Mouse (Mus musculus): Measurements from ENCODE around the gene Ide. TPM values are rescaled to one million over a fixed set of nuclear protein-coding genes. Genes with fewer than 3 reads are reported as not detected.

Gene Ide
- polyA plus RNA-seq, 1 experiment = 24.0 TPM

- no peaks in the 10 kb centered on the region for H3K36me3 ChIP-seq (ENCODE audit: control insufficient read depth, insufficient read depth, low read length)
- peak; percentile 33 for DNase-seq
- TF ChIP-seq CTCF (conservative IDR thresholded peaks at IDR 0.05; ENCODE audit: insufficient read depth, insufficient read length, low read depth, low read length) (peak; percentile 18; the same call in 1 of the 2 replicates), POLR2A (IDR thresholded peaks at IDR 0.05; ENCODE audit: low read depth, low read length) (no peak)
- no peak overlapping the region for H3K4me3 ChIP-seq (ENCODE audit: insufficient read depth, low read depth, low read length)
- WGBS = 79% methylated on average over 5 of the region's 5 CpGs
- no peaks in the 10 kb centered on the region for H3K4me1 ChIP-seq (ENCODE audit: control insufficient read depth, insufficient read depth, low read length)
- no peak overlapping the region for H3K27ac ChIP-seq (ENCODE audit: insufficient read depth, low read depth, low read length)
- no peaks in the 10 kb centered on the region for H3K27me3 ChIP-seq (replicated peaks; ENCODE audit: control insufficient read depth, insufficient read depth, low read length)
Measured at GRCm38 (mm10) chr19:37241201-37241600, 96.5 kb downstream of the Ide start.

GRCm38 (mm10) chr19:37239096-37239495 lies 98.6 kb downstream of the Ide start:
- no peak for TF ChIP-seq CTCF (conservative IDR thresholded peaks at IDR 0.05; ENCODE audit: insufficient read depth, insufficient read length, low read depth, low read length)
- TF ChIP-seq POLR2A (IDR thresholded peaks at IDR 0.05; ENCODE audit: low read depth, low read length) = no peak
- H3K4me1 ChIP-seq (ENCODE audit: control insufficient read depth, insufficient read depth, low read length) = no peaks in the 10 kb centered on the region
- DNase-seq = peak; percentile 24
- no peaks in the 10 kb centered on the region for H3K27me3 ChIP-seq (replicated peaks; ENCODE audit: control insufficient read depth, insufficient read depth, low read length)
- H3K27ac ChIP-seq (ENCODE audit: insufficient read depth, low read depth, low read length) = no peak overlapping the region
- H3K4me3 ChIP-seq (ENCODE audit: insufficient read depth, low read depth, low read length) = no peak overlapping the region
- WGBS = 23% methylated on average over 4 of the region's 4 CpGs
- H3K36me3 ChIP-seq (ENCODE audit: control insufficient read depth, insufficient read depth, low read length) = no peaks in the 10 kb centered on the region

GRCm38 (mm10) chr19:37238651-37239050 lies 99.0 kb downstream of the Ide start:
- no peak for TF ChIP-seq CTCF (conservative IDR thresholded peaks at IDR 0.05; ENCODE audit: insufficient read depth, insufficient read length, low read depth, low read length)
- TF ChIP-seq POLR2A (IDR thresholded peaks at IDR 0.05; ENCODE audit: low read depth, low read length) = no peak
- H3K36me3 ChIP-seq (ENCODE audit: control insufficient read depth, insufficient read depth, low read length) = no peaks in the 10 kb centered on the region
- no peak overlapping the region for H3K27ac ChIP-seq (ENCODE audit: insufficient read depth, low read depth, low read length)
- WGBS = 25% methylated on average over 7 of the region's 7 CpGs
- DNase-seq = no peak
- no peaks in the 10 kb centered on the region for H3K27me3 ChIP-seq (replicated peaks; ENCODE audit: control insufficient read depth, insufficient read depth, low read length)
- H3K4me1 ChIP-seq (ENCODE audit: control insufficient read depth, insufficient read depth, low read length) = 0 out of 2 replicates have a peak, but pooled peaks cover 1% of the 10 kb centered on the region
- no peak overlapping the region for H3K4me3 ChIP-seq (ENCODE audit: insufficient read depth, low read depth, low read length)

- TF ChIP-seq CTCF (conservative IDR thresholded peaks at IDR 0.05; ENCODE audit: insufficient read depth, insufficient read length, low read depth, low read length) = no peak
- TF ChIP-seq POLR2A (IDR thresholded peaks at IDR 0.05; ENCODE audit: low read depth, low read length) = no peak
- 0 out of 2 replicates have a peak, but pooled peaks cover 4% of the 10 kb centered on the region for H3K4me1 ChIP-seq (ENCODE audit: control insufficient read depth, insufficient read depth, low read length)
- H3K36me3 ChIP-seq (ENCODE audit: control insufficient read depth, insufficient read depth, low read length) = no peaks in the 10 kb centered on the region
- WGBS = 9% methylated on average over 15 of the region's 15 CpGs
- H3K27ac ChIP-seq (ENCODE audit: insufficient read depth, low read depth, low read length) = no peak overlapping the region
- DNase-seq = no peak
- no peak overlapping the region for H3K4me3 ChIP-seq (ENCODE audit: insufficient read depth, low read depth, low read length)
- no peaks in the 10 kb centered on the region for H3K27me3 ChIP-seq (replicated peaks; ENCODE audit: control insufficient read depth, insufficient read depth, low read length)
Measured at GRCm38 (mm10) chr19:37237712-37238437, 99.8 kb downstream of the Ide start.

- H3K27ac ChIP-seq (ENCODE audit: insufficient read depth, low read depth, low read length) = no peak overlapping the region
- no peaks in the 10 kb centered on the region for H3K27me3 ChIP-seq (replicated peaks; ENCODE audit: control insufficient read depth, insufficient read depth, low read length)
- WGBS = 49% methylated on average over 5 of the region's 5 CpGs
- no peak overlapping the region for H3K4me3 ChIP-seq (ENCODE audit: insufficient read depth, low read depth, low read length)
- no peaks in the 10 kb centered on the region for H3K36me3 ChIP-seq (ENCODE audit: control insufficient read depth, insufficient read depth, low read length)
- 0 out of 2 replicates have a peak, but pooled peaks cover 4% of the 10 kb centered on the region for H3K4me1 ChIP-seq (ENCODE audit: control insufficient read depth, insufficient read depth, low read length)
- DNase-seq = no peak
- TF ChIP-seq POLR2A (IDR thresholded peaks at IDR 0.05; ENCODE audit: low read depth, low read length) (no peak), CTCF (conservative IDR thresholded peaks at IDR 0.05; ENCODE audit: insufficient read depth, insufficient read length, low read depth, low read length) (no peak)
Measured at GRCm38 (mm10) chr19:37237306-37237705, 100.3 kb downstream of the Ide start.

- DNase-seq = no peak
- Histone ChIP-seq H3K36me3 (ENCODE audit: control insufficient read depth, insufficient read depth, low read length) (no peaks in the 10 kb centered on the region), H3K27ac (ENCODE audit: insufficient read depth, low read depth, low read length) (no peak overlapping the region), H3K4me1 (ENCODE audit: control insufficient read depth, insufficient read depth, low read length) (0 out of 2 replicates have a peak, but pooled peaks cover 4% of the 10 kb centered on the region), H3K4me3 (ENCODE audit: insufficient read depth, low read depth, low read length) (no peak overlapping the region), H3K27me3 (replicated peaks; ENCODE audit: control insufficient read depth, insufficient read depth, low read length) (no peaks in the 10 kb centered on the region)
- 56% methylated on average over 8 of the region's 8 CpGs for WGBS
- no peak for TF ChIP-seq POLR2A (IDR thresholded peaks at IDR 0.05; ENCODE audit: low read depth, low read length)
- TF ChIP-seq CTCF (conservative IDR thresholded peaks at IDR 0.05; ENCODE audit: insufficient read depth, insufficient read length, low read depth, low read length) = no peak
Measured at GRCm38 (mm10) chr19:37235818-37236217, 101.8 kb downstream of the Ide start.
